Mouse (Mus musculus) spleen, adult 2 months (tissue): ENCODE measurements at regions not wholly inside any gene's neighbourhood (a gene's known extent, or its start where the extent isn't known, plus 50 kb on each side); places are given as distances from the start of the nearest gene placed in this dataset.

Experiments
- DNase-seq, 2 experiments: peaks; one replicate each; pipeline versions ENCODE4 v3.0.0 to v3.0.0-alpha.2; 2012 to 2021; ENCODE audit warnings: low spot score in 2 of 2, low read depth in 1 of 2
- H3K27ac ChIP-seq: fragments of 200-500 bp; 2 replicates; pipeline ENCODE4 v1.5.1; 2012; ENCODE audit warnings: low read length, inconsistent platforms; ENCODE audit not compliant: insufficient read depth
- H3K27me3 ChIP-seq: fragments of 200-500 bp; 2 replicates; pipeline ENCODE4 v1.6.1; 2012; ENCODE audit warnings: mild to moderate bottlenecking, moderate library complexity, low read length, inconsistent platforms; ENCODE audit not compliant: control insufficient read depth, insufficient read depth
- H3K36me3 ChIP-seq: fragments of 200-500 bp; 2 replicates; pipeline ENCODE4 v1.6.1; 2012; ENCODE audit warnings: mild to moderate bottlenecking, low read length, inconsistent platforms; ENCODE audit not compliant: control insufficient read depth, insufficient read depth
- H3K4me1 ChIP-seq: fragments of 200-500 bp; 2 replicates; pipeline ENCODE4 v1.6.1; 2011; ENCODE audit warnings: inconsistent platforms; ENCODE audit not compliant: control insufficient read depth, insufficient read depth, insufficient read length
- H3K4me3 ChIP-seq: fragments of 200-500 bp; 2 replicates; pipeline ENCODE4 v1.5.1; 2011; ENCODE audit warnings: mild to moderate bottlenecking, inconsistent platforms; ENCODE audit not compliant: insufficient read depth, insufficient read length; ENCODE audit errors: extremely low read depth
- CTCF ChIP-seq: fragments of 200-500 bp; IDR thresholded peaks from 2 replicates; pipeline ENCODE4 v1.5.1; 2011; ENCODE audit warnings: mild to moderate bottlenecking, inconsistent platforms; ENCODE audit not compliant: insufficient read depth, insufficient read length, insufficient replicate concordance; ENCODE audit errors: extremely low read depth
- POLR2A ChIP-seq: fragments of 200-500 bp; IDR thresholded peaks from 2 replicates; pipeline ENCODE4 v1.6.1; 2011; ENCODE audit warnings: low read depth, low read length, inconsistent platforms
- WGBS: fragments of 180-500 bp; shearing (Covaris S2); methylation state at CpG from one replicate; pipeline ENCODE4 v1.1.7; 2018; 5-methylcytosine and 5-hydroxymethylcytosine counted together

- 57% methylated on average over 20 of the region's 20 CpGs for WGBS
- Histone ChIP-seq H3K4me1 (no peaks in the 10 kb centered on the region), H3K36me3 (no peaks in the 10 kb centered on the region), H3K27me3 (no peaks in the 10 kb centered on the region), H3K27ac (no peak overlapping the region), H3K4me3 (no peak overlapping the region)
- TF ChIP-seq POLR2A, result no peak
- TF ChIP-seq CTCF, result no peak
- no peak for DNase-seq
These were observed 392.7 kb upstream of the Spred2 start for GRCm38 (mm10) chr11:19531255-19532003.

GRCm38 (mm10) chr11:19532867-19533266 lies 391.3 kb upstream of the Spred2 start:
- no peak for DNase-seq
- Histone ChIP-seq H3K27me3 (no peaks in the 10 kb centered on the region), H3K4me3 (no peak overlapping the region), H3K27ac (no peak overlapping the region), H3K4me1 (no peaks in the 10 kb centered on the region), H3K36me3 (no peaks in the 10 kb centered on the region)
- TF ChIP-seq CTCF, result no peak
- TF ChIP-seq POLR2A, result no peak
- 94% methylated on average over 7 of the region's 7 CpGs for WGBS

GRCm38 (mm10) chr11:19533701-19534100 lies 390.5 kb upstream of the Spred2 start:
- no peak for DNase-seq
- TF ChIP-seq CTCF, result no peak
- no peak for TF ChIP-seq POLR2A
- 63% methylated on average over 1 of the region's 1 CpGs for WGBS
- Histone ChIP-seq H3K27me3 (no peaks in the 10 kb centered on the region), H3K27ac (no peak overlapping the region), H3K36me3 (no peaks in the 10 kb centered on the region), H3K4me1 (no peaks in the 10 kb centered on the region), H3K4me3 (no peak overlapping the region)

DNA sequence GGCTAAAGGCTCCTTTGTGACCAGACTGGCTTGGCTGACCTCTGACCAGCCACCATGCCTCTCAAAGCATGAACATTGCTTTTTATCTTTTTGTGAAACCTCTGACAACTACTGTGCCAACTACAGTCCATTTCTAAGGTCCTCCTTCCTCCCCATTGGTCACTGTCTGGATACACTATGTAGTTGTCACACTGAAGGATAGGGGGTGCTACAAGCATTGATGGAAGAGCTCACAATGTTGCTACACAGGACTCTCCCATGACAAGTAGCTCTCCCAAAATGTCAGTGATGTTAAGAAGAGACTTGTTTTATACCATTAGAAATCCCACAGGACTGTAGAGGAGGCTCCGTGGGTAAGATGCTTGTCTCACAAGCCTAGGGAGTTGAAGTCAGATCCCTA lies 389.0 kb upstream of the Spred2 start:
- no peak for DNase-seq
- Histone ChIP-seq H3K27ac (no peak overlapping the region), H3K4me3 (no peak overlapping the region; the same call in 1 of the 2 replicates), H3K27me3 (no peaks in the 10 kb centered on the region), H3K4me1 (no peaks in the 10 kb centered on the region), H3K36me3 (no peaks in the 10 kb centered on the region)
- no peak for TF ChIP-seq CTCF
- TF ChIP-seq POLR2A, result no peak
- WGBS, result 93% methylated on average over 1 of the region's 1 CpGs

GRCm38 (mm10) chr11:19546226-19546625 lies 377.9 kb upstream of the Spred2 start:
- Histone ChIP-seq H3K4me3 (no peak overlapping the region), H3K4me1 (no peaks in the 10 kb centered on the region), H3K27me3 (no peaks in the 10 kb centered on the region), H3K27ac (no peak overlapping the region), H3K36me3 (no peaks in the 10 kb centered on the region)
- 57% methylated on average over 4 of the region's 4 CpGs for WGBS
- DNase-seq, result no peak
- TF ChIP-seq CTCF, result no peak
- TF ChIP-seq POLR2A, result no peak

DNA sequence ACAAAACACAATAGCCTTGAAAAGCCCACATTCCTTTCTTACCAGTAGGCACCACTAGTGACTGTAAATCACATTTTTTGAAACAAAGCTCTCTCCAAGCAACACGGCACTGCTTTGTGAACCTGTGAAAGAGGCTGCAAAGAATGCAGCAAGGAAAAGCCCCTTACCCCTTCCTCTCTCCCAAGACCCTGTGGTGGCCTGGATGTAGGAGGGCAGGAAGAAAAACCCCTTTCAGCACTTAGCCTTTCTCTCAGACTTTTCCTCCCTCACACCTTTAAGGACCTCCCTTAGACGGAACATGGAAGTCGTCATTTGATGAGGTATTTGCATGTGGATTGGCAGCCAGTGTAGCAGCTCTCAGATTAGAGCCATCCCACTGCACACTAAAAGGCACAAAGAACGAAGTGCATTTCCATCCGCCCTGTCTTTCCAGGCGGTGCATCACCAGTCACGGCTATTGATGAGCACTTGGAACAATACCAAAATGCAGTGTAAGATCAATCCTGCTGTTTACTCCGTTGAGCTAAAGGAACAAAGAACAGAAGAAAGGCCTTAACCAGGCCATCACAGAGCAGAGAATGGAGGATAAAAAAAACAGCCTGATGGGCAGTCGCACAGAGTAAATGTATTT lies 369.7 kb upstream of the Spred2 start:
- Histone ChIP-seq H3K36me3 (no peaks in the 10 kb centered on the region), H3K27me3 (no peaks in the 10 kb centered on the region), H3K27ac (no peak overlapping the region), H3K4me1 (no peaks in the 10 kb centered on the region), H3K4me3 (no peak overlapping the region)
- 91% methylated on average over 9 of the region's 9 CpGs for WGBS
- no peak for DNase-seq
- TF ChIP-seq POLR2A, result no peak
